Mouse (Mus musculus) adrenal gland, postnatal 25 days (tissue): Measurements from ENCODE around the gene Ackr1. TPM values are rescaled to one million over a fixed set of nuclear protein-coding genes. Genes with fewer than 3 reads are reported as not detected.
A peak's percentile ranks its signal among the peaks of the same experiment; 100 is the strongest.

Source experiments
- DNase-seq: peaks from one replicate; pipeline ENCODE4 v3.0.0; 2021; ENCODE audit warnings: mixed read lengths
- long read RNA-seq: library from polyadenylated mRNA; stranded (forward); transcript quantifications from one replicate; pipeline ENCODE4 v2.0.0, GENCODE M21; 2021
- total RNA-seq: library from RNA; stranded (reverse); gene quantifications from 2 replicates; pipeline ENCODE4 v1.2.3, GENCODE M21; 2021

The Ackr1 gene
- total RNA-seq = 0.82 and 2.4 TPM in 2 replicates
- long read RNA-seq, partial matches to known transcripts = 0 of 1 reads
- long read RNA-seq, other reads (novel, unspliced or antisense) = 0 of 1 reads

GRCm38 (mm10) chr1:173333312-173334253 is at the start of gene Ackr1:
Ackr1 (minus strand) TSS chr1:173333750.
- DNase-seq = no peak

DNA sequence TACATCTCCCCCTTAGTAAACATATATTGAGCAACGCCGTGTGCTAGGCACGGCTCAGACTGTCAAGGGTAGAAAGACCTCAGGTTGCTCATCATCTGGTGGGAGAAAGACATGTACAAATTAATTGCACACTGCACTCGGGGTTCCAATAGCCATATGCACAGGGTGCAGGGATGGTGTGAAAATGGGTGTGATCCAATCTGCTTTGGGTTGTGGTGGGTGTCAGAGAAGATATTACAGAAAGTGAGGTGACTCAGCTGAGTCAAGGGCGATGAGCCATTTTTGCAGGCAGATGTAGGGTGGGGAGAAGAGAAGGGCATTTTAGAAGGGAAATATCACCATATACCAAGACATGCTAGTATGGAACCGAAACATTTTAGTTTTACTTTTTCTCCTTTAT is 47.9 kb upstream of the Ackr1 start:
- DNase-seq = no peak

DNA sequence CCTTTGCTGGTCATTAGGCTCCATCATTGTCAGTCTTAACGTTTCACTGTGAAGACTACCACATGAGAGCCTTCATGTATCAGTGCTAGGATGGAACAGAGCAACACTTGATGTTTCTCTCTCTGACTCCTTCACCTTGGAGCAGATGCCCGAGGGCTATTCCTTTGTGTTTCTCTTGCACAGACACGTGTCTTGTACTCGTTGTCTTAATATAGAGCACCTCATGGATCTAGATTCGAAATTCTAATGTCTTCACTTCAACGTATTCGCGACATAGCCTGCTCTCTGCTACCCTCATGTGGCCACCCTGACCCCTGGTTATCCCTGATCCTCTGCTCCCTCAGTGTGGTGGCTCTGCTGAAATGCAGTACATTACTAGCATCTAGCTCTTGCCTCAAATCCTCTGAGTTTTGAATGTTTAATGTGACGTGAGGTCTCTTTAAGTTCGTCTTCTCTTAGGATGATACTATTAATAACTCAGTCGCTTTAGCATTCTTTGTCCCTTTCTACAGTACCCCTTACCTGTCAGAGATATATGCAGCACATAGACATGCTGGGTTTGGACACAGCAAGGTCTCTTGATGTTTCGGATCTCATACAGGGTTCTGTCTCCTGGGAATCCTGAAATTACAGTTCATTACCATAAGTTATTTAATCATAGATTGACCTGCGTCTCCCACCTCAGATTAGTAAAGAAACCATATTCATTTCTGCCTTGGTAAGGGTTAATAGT is 44.0 kb upstream of the Ackr1 start:
- DNase-seq = peak; percentile 67

GRCm38 (mm10) chr1:173374020-173374419 is 40.5 kb upstream of the Ackr1 start:
- no peak for DNase-seq

DNA sequence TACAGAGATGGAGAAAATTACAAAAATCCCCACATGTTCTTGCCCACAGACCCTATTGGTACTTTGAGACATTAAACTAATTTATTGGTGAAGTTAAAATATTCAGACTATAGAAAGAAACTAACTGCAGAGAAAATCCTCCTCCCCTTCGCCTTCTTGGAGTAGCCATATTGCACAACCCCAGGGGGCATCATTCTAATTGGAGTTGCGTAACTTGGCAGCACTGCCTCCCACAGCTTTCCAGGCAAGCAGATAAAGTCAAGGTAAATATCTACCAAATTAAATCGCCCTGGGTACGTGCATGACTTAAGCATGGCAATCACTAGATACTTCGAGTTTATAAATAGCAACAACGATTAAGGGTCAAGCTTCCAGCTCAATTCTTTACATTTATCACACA is 38.0 kb upstream of the Ackr1 start:
- DNase-seq = no peak

GRCm38 (mm10) chr1:173370456-173370855 is 36.9 kb upstream of the Ackr1 start:
- no peak for DNase-seq

- no peak for DNase-seq
These were observed 36.1 kb upstream of the Ackr1 start for GRCm38 (mm10) chr1:173369611-173370010.

- peak; percentile 13 for DNase-seq
These were observed 34.0 kb upstream of the Ackr1 start, which contains the start of gene Cadm3 for GRCm38 (mm10) chr1:173367356-173368046. Cadm3 (minus strand) TSS chr1:173367695.

GRCm38 (mm10) chr1:173366701-173367355 is 33.3 kb upstream of the Ackr1 start:
- DNase-seq = no peak

DNA sequence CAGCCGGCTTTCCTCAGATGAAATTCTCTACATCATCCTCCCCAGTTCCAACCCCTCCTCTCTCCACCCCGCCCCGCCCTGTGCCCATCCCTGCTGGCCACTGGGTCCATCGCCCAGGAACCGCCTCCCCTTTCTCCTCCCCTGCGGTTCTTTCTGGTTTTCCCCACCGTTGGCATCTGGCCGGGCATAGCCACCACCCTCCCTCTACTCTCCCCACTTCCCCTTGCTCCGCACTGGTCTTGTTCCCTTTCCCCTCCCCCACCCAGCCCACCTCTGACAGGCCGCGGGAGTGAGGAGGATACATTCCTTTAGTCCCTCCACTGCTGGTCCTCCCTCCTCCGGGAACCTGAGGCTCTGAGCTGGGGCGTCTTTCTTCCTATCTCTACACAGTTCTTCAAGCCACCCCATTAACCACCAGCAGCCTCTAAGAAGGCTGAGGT is 32.4 kb upstream of the Ackr1 start:
- DNase-seq = peak; percentile 11

GRCm38 (mm10) chr1:173364125-173364800 is 30.7 kb upstream of the Ackr1 start:
- DNase-seq = peak; percentile 20

DNA sequence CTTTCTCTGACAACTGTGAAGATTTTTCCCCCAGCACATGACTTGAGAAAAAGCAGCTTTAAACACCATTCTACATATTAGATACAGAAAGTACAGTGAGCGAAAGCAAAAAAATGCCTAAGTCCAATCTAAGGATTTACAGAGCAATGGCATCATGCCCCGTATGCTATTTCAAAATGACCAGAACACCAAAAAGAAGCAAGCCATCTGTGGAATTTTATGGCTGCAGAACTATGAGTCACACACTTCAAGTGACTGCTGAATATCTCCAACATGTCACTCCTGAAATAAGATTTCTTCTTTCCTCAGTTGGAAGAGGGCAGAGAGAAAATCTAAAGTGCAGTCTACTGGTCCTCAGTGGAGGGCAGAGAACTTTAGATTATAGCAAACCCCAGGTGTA is 29.9 kb upstream of the Ackr1 start:
- DNase-seq = no peak

DNA sequence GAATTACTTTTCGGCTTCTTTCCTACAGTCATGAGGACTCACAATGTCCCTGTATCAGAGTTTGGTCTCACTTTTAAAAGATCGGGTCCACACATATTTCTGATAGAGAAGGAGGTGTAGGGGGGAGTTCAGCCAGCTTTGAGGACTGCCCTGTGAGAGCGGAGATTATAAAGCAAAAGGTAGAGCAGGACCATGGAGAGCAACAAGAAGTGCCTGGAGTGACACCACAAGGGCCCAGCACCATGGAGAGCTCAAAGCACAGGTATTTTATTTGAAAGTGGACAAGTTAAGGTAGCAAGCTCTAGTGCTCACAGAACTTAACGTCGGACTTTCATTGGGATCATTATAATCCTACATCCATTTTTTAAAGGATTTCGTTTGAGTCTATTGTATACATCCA is 28.1 kb upstream of the Ackr1 start:
- DNase-seq = peak; percentile 45

- no peak for DNase-seq
These were observed 26.2 kb upstream of the Ackr1 start for GRCm38 (mm10) chr1:173359590-173360290.

GRCm38 (mm10) chr1:173357799-173358198 is 24.2 kb upstream of the Ackr1 start:
- no peak for DNase-seq

DNA sequence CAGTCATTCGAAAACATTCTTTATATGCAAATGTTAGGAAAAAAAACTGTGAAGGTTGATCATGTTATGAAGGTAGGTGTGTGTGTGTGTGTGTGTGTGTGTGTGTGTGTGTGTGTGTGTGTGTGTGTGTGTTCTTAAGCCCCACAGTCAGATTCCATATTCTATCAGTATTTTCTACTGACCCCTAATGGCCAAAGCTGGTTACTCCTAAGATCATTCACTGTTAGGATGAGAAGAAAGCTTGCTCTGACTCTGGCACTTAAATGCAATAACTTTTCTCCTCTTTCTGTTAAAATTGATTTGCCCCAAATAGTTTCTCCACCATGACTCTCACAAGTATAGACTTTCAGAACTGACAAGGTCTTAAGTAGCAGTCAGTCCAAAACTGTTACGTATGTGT is 23.1 kb upstream of the Ackr1 start:
- no peak for DNase-seq

DNA sequence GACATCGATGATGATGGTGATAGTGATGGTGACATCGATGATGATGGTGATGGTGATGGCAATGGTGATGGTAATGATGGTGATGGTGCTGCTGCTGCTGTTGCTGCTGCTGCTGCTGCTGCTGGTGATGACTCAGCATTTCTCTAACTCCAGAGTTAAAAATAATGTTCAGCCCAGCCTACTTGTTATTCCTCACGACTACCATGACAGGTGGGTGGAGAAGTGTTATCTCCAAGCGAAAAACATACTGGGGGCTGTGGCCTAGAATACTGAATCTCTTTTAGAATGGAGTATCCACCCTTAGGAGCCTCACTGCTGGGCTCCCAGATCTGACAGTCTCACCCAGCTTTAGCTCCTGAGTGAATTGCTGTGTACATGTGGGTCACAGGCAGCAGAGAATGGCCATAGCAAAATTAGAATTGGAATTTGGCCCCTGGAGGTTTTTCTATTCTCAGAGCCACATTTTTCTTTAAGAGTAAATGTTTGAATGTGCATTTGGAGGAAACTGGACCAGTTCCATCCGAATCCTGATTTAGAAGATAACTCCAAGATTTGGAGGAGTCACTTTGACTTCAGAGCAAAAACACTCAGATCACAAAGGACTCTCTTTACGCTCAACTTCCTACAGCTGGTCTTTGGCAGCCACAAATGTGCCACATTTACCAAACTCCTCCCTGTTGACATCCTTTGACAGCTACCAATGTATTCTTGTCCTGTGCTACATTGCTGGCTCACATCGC is 21.7 kb upstream of the Ackr1 start:
- no peak for DNase-seq

GRCm38 (mm10) chr1:173350372-173350957 is 16.9 kb upstream of the Ackr1 start, which contains the start of gene Aim2:
Aim2 (plus strand) TSS chr1:173350879.
- no peak for DNase-seq

DNA sequence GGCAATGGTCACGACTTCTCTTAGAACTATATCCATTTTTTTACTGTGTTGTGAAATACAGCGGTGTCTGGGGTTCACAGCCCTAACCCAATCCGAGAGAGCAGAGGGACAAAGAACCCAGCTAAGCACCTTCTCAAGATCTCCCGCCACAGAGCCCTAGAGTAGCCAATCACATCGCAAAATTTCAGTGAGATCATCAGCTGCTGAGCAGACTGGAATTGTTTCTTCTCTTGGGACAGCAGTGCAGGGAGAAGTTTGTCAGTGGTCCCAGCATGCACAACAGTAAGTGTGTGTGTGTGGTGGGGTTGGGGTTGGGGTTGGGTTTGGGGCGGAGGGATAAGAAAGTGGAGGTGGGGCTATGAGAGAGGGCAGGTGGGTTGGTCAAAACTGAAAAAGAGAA is 16.4 kb upstream of the Ackr1 start:
- DNase-seq = peak; percentile 23
